Mouse (Mus musculus) adrenal gland (tissue): Measurements from ENCODE around the gene Efcab2.
"Not testable (repeated sequence)": the region's sequence is repeated elsewhere in the genome, so short reads cannot be mapped to it uniquely, and the experiment has no call there.

ENCODE experiments used
- intact Hi-C: fragments of 180-260 bp; cut with DNase I; formaldehyde crosslinking; loops from one replicate; pipeline ENCODE4 v1.15.1; 2025

Efcab2 gene

DNA sequence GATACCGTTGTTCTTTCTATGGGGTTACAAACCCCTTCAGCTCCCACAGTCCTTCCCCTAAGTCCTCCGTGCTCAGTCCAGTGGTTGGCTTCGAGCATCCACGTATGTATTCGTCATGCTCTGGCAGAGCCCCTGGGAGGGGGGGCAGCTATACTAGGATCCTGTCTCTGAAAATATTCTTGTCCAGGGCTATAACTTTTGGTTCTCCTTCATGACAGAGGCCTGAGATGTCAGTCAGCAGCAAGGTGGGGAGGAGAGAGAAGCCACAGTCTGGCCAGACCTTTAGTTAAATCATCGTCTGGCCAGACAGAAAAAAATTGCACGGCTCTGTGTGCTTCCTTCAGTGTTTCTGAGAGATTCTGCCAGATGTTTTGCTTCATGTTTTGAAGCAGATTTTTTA lies 5.2 kb upstream of the Efcab2 start:
- intact Hi-C loops, result no loop called here

DNA sequence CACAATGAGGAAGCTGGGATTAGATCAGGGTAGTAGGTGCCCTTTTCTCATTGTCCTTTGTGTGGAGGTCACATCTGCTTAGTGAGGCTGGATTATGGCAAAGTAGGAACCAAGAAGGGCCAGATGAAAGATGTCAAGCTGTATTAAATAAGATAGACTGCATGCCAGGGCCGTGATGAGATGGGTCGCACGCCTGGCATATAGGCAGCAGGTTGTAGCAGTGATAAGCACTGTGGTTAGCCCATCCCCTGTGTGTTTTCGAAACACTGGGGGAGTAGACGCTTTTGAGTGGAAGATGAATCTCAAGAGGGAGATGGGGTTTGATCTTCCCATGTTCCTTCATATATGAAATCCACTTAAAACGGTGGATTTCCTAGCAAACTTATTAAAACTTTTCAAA lies 3.9 kb upstream of the Efcab2 start:
- intact Hi-C loops, result no loop called here

DNA sequence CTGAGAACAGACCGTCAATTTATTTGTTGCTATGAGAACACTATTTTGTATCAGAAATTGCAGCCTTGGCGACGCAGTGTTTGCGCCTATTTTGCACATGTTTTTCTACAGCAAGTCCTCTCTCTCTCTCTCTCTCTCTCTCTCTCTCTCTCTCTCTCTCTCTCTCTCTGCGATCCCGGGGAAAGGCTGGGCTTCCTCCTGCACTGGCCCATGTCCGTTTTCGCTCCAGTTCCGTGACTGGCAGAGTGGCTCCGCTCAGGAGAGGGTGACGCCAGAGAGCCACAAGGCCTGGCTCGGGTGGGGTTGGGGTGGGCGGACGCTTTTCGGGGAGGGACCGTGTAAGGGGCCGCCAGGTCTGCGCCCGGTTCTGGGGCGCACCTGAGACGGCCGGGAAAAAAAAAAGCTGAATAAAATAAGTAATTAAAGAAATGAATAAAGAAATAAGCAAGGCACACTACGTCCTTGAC lies 407 bp upstream of the Efcab2 start:
- intact Hi-C loops, result loop anchor here (5.0 kb wide), 2 partner anchors 38 to 42 kb away; no protein-coding TSS in a partner anchor

DNA sequence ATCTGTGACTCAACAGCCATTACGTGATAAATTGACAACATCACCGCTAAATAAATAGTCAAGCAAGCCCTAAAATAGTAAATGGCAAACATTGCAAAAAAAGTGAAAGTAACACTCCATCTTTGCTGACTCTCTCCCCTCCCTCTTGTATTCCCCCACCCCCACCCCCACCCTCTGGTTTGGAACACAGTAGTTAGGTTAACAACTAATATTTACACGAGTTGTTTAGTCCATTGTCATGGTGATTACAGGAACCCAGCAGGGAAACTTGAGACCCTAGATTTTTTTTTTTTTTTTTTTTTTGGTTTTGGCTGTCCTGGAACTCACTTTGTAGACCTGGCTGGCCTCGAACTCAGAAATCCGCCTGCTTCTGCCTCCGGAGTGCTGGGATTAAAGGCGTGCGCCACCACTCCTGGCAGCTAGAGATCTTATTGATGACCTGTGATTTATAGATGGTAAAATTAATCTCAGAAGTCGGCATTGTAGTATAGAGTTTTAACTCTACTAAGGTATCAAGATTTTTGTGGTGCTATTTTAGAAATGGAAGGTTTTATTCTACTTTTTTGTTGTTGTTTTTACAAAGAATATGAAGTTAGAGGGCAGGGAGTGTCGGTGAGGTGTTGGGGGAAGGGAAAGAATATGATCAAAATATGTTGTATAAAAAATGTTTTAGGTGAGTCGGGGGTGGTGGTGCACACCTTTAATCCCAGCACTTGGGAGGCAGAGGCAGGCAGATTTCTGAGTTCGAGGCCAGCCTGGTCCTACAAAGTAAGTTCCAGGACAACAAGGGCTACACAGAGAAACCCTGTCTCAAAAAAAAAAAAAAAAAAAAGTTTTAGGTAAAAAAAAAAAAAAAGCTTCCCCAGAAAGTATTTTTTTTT lies 1.1 kb downstream of the Efcab2 start:
- intact Hi-C loops, result loop anchor here (1.0 to 5.0 kb wide), 4 partner anchors 40 to 88 kb away; partner anchors contain the start of genes Cox20 and Hnrnpu

DNA sequence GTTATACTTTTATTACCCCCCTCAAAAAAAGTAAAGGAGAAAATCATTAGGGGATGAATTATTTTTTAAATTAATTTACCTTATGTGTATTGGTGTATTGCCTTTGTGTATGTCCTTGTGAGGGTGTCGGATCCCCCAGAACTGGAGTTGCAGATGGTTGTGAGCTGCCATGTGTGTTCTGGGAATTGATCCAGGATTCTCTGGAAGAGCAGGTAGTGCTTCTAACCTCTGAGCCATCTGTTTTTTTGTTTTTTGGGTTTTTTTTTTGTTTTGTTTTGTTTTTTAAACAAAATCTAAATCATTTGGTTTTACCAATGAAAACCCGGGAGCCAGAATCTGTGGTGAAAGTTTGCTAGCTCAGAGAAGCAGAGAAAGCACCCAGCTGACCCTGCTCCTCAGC lies 1.8 kb downstream of the Efcab2 start:
- intact Hi-C loops, result loop anchor here (2.0 to 5.0 kb wide), 3 partner anchors 40 to 89 kb away; partner anchors contain the start of gene Cox20

DNA sequence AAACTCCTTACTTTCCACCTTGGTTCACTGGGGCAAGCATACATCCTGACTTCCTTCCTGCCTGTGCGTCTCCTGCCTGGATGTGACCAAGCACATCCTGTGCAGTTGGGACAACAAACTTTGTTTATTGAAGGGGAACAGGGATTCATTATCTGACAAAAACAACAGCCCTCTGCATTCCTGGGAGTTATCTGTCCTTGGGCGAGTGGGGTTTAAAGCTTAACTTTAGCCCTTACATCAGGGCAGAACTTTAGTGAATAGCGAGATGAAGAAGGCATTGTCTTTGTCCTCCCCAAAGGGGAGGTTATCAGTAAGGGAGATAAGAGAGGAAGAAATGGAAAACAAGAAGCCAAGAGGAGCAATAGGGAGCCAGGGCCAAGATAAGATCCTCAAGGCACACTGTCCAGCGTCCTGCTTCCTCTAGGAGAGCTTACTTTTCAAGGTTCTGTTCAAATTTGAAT lies 3.0 kb downstream of the Efcab2 start:
- intact Hi-C loops, result loop anchor here (5.0 kb wide), 2 partner anchors 38 to 42 kb away; no protein-coding TSS in a partner anchor

DNA sequence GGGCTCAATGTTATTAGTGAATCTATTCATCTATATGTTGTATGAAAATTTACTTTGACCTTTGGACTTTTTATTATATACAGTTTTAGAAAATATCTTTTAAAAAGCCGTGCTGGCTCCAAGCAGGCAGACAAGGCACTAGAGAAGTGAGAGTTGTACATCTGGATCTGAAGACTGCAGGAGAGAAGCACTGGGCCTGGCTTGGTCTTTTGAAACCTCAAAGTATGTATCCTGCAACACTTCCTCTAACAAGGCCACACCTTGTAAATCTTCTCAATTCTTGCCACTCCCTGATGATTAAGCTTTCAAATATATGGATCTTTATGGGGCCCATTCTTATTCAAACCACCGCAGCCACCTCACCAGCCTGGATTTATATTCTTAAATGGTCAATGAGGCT lies 7.5 kb downstream of the Efcab2 start:
- intact Hi-C loops, result not testable (repeated sequence)

DNA sequence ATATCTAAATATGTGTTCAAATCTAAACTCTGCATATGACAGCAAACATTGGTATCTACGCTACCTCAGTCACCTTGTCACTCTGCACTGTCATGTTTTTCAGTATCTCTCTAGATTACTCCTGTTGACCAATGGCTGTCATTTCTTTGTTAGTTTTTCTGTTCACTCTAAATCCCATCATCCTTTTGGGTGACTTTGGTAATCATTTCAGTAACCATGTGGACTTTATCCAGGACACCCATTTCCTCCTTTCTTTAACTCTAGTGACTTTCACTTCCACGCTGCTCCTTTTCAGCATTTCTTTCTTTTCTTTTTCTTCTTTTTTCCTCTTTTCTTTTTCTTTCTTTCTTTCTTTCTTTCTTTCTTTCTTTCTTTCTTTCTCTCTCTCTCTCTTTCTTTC lies 13.7 kb downstream of the Efcab2 start:
- intact Hi-C loops, result no loop called here

DNA sequence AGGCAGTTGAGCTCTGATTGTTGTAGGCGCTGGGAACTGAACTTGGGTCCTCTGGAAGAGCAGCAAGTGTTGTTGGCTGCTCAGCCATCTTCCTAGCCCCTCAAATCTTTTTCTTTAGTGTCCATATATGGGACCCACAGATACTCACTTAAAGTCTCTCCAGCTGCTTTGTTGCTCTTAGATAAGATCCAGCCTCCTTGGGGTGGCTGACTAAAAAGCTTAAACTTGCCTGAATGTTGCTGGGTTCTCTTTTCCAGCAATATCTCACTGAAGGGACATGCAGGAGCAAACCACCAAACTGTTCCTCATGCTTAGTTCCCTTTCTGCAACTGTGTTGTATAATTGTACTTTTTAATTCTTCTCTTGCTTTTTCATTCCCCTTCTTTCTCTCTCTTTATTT lies 17.8 kb downstream of the Efcab2 start:
- intact Hi-C loops, result no loop called here

DNA sequence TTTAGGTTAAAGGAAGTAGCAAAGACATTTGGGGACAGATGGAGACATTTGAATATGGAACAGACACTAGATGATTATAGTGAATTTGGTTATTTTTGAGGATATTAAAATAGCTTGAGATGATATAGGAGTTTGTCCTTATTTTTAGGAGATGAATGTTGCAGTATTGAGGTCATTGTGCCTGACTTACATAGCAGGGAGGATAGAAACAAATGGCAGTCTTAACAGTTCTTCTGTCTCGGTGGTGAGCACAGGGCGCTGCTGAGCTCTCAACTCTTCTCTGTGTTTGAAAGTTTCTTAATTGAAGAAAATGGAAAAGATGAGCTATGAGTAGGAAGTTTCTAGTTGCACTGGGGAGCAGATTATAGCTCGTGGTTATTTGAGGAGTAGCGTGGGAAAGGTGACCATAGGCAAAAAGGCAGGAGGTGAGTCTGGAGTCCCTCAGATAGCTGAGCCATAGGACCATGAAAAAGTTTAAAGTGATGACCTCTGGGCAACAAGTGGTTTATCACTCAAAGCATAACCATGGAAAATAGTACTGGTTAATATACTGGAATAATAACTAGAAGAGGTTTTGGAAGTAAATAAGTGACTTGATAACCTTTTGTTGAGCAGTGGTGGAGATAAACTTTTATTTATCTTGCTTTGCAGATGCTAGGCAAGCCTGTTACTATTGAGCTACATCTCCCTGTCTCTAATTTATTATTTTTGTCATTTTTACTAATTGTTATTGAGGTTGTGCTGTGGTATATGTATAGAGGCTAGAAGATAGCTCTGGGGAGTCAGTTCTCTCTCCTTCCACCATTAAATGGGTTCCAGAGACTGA lies 25.9 kb downstream of the Efcab2 start:
- intact Hi-C loops, result no loop called here

DNA sequence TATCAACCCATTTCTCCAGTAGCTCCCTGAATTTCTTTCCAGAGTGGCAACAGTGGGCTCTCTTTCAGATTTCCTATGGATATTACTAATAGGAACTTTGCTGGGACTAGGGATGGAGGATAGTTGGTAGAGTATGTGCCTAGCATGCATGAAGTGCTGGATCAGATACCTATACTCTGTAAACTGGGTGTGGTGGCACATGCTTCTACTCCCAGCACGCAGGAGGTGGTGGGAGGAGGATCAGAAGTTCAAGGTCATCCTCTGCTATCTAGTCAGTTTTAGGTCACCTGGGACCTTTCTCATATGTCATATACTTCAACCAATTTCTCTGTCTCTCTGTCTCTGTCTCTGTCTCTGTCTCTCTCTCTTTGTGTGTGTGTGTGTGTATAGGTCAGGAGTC lies 27.7 kb downstream of the Efcab2 start:
- intact Hi-C loops, result no loop called here

DNA sequence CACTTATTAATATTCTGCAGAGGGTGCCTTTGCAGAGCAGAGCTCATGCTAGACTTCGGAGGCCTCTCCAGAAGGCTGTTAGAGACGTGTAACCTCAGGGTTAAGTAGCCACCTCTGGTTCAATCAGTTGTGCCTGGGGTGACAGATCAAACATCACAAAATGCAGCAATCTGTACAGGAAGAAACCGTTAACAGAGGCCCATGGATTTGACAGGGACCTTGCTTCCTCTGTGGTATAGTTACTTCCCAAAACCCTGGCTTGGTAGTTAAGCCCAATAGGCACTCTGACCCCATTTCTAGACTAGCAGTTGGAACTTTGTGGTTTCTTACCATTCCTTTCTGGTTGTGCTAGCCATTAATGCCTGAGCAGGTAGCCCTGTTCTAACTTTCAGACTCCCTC lies 38.5 kb downstream of the Efcab2 start:
- intact Hi-C loops, result no loop called here

DNA sequence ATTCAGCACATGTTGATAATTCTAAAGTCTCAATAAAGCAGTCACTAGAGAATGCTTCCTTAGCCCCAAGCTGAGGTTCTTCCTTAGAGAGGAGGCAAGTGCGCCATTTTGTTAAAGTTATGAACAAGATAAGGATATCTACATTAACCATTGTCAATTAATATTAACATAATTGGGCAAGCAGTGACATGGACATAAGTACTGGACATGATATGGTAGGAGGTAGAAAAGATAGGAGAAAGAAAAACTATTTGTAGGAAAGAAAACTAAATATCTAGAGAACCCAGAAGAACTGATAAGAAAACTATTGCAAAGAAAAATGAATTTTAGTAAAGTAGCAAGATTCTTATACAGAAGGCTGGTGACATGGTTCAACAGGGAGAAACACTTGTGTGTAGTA lies 41.2 kb downstream of the Efcab2 start:
- intact Hi-C loops, result loop anchor here (5.0 kb wide), 1 partner anchor 40 kb away; the partner anchor contains the start of gene Efcab2

DNA sequence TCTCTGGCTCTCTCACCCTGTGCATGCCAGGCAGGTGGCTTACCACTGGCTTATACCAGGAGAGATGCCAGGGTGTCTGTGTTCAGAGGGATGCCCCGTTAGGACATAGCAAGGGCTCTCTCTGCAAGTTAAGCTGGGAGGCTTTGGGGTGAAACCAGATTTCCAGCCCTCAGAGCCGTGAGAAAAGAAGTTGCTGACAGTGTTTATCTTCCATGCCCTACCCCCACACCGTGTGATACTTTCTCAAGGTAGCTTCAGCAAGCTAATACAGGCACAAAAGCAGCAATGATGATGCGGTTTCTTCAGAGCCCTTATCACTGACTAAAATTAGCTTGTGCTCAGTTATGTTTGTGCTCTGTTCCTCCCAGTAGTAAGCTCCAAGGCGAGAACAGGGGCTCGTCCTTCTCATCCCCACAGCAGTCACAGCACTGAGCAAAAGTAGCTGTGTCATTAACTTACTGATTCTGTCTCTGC lies 42.4 kb downstream of the Efcab2 start:
- intact Hi-C loops, result loop anchor here (2.0 to 5.0 kb wide), 2 partner anchors 41 to 138 kb away; partner anchors contain the start of gene Efcab2

DNA sequence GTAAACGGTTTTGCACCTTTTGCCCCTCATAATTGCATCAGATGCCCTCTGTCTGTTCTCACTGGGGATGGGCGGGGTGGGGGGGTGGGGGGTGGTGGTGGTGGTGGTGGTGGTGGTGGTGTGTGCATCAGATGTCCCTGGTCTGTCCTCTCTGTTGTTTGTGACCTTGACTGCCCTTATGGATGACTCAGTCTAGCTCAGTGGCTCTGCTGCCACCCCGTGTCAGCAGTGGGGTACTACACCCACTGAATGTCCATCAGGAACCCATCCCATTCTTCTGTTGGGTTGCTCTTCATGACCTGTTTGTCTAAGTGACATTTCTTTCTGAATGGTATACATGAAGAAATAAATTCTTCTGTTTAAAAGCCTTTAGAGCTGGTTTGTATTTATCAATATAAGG lies 43.3 kb downstream of the Efcab2 start:
- intact Hi-C loops, result loop anchor here (2.0 to 5.0 kb wide), 2 partner anchors 42 to 138 kb away; partner anchors contain the start of gene Efcab2

DNA sequence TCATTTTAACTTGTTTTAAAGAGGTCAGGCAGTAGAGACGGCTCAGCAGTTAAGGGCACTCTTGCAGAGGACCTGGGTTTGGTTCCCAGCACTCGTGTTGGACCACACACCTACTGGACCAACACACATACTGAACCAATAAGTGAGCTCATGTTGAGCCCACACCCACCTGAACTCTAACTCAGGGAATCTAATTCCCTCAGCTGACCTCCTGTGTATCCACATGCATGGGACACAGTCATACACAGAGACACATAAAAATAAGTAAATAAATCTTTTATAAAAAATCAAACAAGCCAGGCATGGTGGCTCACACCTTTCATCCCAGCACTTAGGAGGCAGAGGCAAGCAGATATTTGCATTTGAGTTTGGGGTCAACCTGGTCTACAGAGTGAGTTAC lies 44.0 kb downstream of the Efcab2 start:
- intact Hi-C loops, result loop anchor here (2.0 to 5.0 kb wide), 2 partner anchors 43 to 139 kb away; partner anchors contain the start of gene Efcab2

DNA sequence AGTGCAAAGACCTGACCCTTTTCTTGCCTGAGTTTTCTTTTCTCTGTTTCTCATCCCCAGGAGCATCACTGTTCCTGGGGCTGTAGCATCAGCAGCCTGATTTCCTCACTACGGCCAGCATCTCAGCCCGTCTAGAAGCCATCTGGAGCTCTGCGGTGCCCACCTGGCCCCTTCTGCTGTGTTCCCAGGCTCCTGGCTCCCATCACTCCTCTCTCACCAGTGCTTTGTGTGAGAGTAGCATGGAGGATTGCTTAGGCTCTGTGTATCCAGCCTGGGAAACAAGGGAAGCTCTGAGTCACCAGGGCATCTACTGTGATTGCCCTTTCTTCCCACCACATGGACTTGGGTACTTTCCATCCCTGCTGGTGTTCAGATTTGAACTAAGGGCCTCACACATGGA lies 48.2 kb downstream of the Efcab2 start:
- intact Hi-C loops, result no loop called here

DNA sequence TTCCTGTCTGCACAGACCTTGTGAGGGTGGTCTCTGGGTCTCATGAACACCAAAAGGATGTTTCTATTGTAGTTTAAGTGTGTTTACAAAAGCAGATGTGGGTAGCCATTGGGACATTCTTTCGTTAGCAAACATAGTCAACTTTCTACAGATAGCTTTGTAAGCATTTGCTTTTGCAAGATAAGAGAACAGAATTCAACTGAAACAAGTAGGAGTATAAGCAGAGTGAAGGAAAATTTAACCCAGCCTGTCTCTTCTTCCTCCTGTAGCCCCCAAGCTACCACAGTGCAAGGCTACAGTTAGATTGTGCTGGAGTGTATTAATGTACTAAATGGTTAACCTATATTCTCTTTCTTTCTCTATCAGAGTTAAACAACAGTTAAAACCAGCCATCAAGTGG lies 49.2 kb downstream of the Efcab2 start:
- intact Hi-C loops, result no loop called here

DNA sequence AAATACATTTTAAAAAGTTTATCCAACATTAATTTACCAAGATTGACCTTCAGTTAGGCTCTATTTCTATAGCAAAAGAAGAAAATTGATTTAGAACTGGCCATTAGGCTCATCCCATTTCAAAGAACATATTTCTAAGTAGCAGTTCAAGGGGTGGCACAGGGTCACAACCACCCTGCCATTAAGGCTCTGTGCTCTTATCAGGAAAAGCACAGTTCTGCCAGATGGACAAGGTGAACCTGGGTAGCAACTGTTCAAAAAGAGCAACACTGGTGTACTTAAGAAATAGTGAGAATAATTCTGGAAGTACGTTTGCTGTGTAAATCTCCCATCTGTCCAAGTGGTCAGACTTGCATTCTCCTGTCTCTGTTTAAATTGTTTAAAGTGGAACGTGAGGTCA lies 52.1 kb downstream of the Efcab2 start:
- intact Hi-C loops, result no loop called here

DNA sequence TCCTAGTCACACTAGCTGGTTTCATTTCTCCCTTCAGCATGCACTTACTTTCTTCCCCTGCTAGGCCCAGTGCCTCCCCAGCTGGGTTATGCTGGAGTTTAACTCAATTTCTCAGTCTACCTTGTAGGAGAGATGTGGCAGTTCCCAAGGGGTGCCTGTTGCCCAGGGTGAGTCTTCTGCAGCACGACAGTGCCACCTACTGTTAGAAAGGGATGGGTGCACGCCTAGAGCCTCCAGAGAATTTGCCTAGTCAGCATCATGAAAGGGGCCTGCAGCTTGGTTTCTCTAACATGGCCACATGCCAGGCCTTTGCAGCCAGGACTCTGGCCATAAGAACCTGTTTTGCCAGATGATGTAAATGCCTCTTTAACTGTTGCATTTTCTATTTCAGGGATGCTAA lies 57.8 kb downstream of the Efcab2 start:
- intact Hi-C loops, result loop anchor here (5.0 to 10.0 kb wide), 3 partner anchors 151 to 519 kb away; no protein-coding TSS in a partner anchor

DNA sequence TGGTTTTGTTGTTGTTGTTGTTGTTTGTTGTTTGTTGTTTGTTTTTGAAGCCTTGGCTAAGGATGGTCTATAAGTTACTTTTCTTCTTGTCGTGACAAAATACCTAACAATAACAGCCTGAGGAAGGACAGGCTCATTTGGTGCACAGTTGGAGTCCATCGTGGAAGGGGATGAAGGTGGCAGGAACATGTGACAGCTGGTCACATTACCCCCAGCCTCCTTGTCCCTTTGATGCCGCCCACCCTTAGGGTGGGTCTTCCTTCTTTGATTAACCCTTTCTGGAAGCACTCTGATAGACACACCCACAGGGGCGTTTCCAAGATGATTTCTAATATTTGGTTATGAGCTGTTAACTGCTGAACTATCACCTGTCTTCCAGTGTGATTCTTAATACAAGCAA lies 58.3 kb downstream of the Efcab2 start:
- intact Hi-C loops, result loop anchor here (5.0 to 10.0 kb wide), 3 partner anchors 152 to 519 kb away; no protein-coding TSS in a partner anchor
